Mouse (Mus musculus) activated CD4-positive, CD25-positive, alpha-beta regulatory T cell, adult 4 months (primary cell): Measurements from ENCODE around the gene Krt8. TPM values are rescaled to one million over a fixed set of nuclear protein-coding genes. Genes with fewer than 3 reads are reported as not detected.
A peak's percentile ranks its signal among the peaks of the same experiment; 100 is the strongest.
"Not testable (repeated sequence)": the region's sequence is repeated elsewhere in the genome, so short reads cannot be mapped to it uniquely, and the experiment has no call there.

Source experiments
- ATAC-seq: one replicate; pipeline ENCODE4 v1.8.0; 2017
- polyA plus RNA-seq, 2 experiments: library from polyadenylated mRNA; unstranded; fragments of 100-300 nt; shearing (Covaris generic); gene quantifications; one replicate each; pipeline ENCODE4 v1.2.1; 2017

Gene Krt8
- polyA plus RNA-seq, 2 experiments from 2014 or later: not detected

DNA sequence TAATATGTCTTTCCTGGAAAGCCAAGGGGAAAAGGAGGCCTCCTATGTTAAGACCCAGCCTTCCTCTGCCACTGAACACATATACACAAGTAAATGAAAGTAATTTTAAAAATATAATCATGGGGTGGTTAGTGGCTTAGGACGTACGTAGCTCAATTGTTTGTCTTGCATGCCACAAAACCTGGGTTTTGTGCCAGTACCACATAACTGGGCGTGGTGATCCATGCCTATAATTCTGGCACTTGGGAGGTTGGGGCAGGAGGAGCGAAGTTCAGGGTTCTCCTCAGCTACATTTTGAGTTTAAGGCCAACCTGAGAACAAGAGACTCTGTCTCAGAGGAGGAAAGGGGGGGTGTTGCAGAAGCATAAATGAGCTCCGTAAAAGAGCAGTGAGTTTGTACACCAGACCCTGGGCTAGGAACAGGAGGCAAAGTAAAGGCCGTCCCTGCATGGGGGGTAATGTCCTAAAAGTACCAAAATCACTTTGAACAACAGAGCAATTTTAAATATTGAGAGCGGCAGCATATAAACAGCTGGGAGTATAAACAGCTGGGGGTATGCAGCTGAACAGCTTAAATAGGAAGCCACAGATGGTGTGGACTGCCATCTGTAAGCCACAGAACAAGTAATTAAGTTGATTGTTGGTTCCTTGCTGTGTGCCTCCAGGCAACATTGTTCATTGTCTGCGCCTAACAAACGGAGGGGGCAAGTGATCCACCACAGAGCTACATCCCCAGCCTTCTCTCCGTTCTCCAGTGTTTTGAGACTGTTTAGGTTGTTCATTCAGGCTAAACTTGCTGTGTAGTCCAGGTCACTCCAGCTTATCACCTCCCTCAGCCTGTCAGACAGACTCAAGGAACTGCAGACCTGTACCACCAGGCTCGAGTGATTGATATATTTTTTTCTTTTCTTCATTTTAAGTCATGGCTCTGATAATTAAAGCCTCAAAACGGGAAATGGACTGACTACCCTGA, 3.1 kb upstream of the Krt8 start:
- ATAC-seq: no peak

DNA sequence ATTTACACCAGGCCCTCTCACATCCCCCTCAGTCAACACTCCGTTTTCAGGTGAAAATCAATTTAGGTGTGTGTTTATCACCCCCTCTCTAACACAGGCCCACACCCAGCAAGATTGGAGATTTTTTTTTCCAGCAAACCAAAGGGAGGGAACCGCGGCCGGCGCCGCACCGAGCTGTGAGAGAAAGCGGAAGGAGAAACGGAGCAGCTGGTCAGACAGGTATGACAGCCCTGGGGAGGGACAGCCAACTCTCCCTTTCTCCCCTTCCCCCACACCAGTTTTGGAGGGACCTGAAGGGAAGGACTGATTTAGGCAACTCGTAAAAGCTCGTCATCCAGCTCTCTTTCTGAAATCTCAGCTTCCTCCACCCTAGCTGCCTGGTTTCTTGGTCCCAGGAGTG, 2.0 kb upstream of the Krt8 start:
- no peak for ATAC-seq

DNA sequence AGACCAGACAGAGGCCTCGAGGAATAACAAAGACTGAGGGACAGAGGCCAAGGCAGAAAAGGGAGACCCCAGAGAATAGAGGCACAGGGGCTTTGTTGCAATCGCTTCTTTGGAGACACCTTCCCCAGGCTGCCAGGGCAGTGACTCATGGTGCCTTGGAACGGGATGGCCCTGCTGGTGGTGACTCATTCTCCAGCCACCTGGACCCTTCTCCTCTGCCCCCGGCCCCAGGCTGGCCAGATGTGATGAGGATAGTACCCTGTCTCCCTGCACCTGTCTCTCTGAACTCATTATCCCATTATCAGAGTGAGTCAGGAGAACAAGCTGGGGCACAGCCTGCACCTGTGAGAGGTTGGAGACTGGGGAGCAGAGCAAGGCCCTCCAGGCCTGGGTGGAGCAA, 1.0 kb upstream of the Krt8 start:
- no peak for ATAC-seq

DNA sequence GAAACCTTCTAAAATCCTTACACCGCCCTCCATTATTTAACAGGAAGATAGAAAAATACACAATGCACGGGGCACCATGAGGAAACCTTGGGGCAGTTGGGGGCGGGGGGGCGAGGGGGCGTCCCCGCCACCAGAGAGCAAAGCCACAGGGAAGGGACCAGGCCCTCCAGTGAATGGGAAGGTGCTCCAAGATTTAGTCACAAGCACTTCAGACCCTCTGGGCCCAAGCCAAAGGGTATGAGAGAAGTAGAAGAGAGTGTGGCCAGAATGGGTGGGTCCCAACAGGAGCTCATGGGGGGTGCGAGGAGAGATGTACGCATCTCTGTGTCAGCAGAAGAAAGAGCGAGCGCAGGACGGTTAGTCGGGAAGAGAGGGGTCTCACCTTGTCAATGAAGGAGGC, 766 bp downstream of the Krt8 start:
- no peak for ATAC-seq

DNA sequence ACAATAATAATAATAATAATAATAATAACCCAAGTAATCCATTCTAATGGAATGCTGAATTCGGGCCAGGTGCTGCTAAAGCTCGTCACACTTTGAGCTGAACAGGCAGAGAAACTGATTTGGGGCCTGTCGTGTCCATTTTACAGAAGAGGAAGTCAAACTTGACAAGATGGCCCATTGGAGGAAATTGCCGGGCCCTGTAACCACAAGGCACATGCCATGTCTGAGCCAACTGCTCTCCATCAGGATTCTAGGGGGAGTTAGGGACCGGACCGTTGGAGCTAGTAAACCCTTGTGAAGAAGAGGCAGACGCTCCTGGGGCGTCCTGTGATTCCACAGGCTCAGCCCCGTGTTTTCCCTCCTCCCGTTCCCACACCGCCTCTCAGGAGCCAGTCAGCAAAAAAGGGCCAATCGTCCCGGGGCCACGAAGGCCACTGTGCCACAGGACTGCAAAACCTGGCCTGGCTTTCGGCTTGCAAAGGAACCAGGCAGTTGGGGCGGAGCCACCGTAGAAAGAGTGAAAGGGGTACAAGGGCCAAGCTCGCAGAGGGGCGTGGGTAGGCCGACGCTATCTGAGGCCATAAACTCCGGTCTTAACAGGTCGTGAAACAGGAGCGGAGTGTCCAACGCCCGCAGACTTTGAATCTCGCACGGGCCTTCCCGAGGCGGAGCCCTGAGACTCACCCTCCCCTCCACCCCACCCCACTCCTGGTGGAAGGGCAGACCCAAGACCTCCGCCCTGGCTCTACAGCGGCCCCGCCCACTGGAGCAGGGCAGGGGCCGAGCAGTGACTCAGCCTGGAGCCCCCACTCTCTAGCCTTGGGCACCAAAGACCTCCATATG, 1.4 kb downstream of the Krt8 start:
- ATAC-seq: no peak

DNA sequence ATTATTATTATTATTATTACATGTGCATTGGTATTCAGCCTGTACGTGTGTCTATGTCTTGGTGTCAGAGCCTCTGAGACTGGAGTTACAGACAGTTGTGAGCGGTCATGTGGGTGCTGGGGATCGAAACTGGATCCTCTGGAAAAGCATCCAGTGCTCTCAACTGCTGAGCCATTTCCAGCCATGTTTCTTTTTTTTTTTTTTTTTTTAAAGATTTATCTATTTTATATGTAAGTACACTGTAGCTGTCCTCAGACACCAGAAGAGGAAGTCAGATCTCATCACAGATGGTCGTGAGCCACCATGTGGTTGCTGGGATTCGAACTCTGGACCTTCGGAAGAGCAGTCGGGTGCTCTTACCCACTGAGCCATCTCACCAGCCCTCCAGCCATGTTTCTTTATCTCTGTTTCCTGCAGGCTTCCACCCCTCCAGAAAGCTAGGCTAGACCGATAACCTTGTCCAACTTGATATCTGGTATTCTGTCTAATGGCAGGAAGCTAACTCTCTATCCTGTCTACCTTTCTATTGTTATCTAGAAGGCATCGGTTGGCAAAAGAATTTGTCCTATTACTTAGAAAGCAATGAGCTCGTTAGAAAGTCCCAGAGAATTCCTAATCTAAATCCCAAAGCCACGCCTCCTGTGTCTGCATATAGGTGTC, 4.5 kb downstream of the Krt8 start:
- ATAC-seq: no peak

DNA sequence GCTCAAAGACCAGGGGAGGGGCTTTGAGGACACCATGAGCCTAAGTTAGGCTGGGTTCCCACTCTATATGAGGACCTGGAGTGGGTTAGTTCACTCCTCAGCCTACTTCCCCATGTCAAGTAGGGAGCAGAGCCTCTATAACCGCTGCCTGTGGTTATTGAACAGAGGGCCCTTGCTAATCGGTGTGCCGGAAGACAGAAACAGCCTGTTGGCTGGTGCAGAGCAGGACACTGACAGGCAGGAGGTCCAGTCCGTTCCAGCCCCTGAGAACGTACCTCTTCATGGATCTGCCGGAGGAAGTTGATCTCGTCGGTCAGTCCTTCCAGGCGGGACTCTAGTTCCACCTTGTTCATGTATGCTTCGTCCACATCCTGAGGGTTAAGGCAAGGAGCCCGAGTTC, 5.1 kb downstream of the Krt8 start:
- ATAC-seq: no peak

DNA sequence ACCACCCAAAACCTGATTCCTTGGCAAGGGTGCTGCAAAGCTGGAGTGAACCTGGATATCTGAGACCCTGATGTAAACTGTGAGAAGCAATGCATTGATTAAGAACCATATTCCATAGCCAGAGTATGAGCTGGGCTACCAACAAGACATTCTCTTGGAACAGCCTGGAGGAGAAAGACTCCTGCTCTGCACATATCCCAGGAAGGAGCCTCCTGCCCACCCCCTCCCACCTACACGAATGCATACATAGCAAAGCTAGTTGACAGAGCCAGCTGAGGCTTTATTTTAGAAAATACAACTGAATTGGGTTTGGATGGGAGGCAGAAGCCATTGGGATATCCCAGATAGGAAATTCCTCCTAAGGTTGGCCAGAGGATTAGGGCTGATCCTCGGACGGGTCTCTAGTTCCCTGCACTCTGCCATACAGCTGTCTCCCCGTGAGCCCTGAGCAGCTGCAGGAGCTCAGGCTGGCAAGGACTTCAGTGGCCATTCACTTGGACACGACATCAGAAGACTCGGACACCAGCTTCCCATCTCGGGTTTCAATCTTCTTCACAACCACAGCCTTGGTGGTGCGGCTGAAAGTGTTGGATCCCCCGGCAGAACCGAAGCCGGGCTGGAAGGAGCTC, 7.7 kb downstream of the Krt8 start:
- ATAC-seq: not testable (repeated sequence)

DNA sequence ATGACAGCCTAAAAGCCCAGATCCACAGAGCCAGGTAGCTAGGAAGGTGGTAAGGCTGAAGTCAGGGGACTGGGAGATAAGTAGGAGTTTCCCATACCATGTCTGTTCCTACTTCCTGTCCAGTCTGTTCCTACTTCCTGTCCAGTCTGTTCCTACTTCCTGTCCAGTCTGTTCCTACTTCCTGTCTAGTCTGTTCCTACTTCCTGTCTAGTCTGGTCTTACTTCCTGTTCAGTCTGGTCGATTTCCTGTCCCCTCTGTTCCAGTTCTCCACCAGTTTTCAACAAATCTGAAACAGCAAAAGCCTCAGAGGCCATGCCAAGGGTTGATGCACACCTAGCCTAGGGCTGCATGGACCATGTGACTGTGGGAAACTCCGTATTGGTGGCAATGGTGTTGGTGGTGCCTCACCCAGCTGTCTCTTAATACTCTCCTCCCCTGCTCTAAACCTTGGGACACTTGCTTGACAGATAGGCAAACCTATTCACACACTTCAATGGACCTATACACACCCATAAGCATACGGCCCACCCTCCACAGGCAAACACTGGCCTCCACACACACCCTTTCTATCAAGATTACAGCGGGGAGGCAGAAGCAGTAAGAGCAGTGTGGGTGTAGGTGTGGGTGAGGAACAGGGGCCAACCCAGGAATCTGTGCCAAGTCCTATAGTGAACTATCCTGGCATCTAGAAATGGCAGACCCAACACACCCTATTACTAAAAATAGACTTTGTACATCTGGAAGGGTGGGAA, 8.6 kb downstream of the Krt8 start:
- no peak for ATAC-seq

DNA sequence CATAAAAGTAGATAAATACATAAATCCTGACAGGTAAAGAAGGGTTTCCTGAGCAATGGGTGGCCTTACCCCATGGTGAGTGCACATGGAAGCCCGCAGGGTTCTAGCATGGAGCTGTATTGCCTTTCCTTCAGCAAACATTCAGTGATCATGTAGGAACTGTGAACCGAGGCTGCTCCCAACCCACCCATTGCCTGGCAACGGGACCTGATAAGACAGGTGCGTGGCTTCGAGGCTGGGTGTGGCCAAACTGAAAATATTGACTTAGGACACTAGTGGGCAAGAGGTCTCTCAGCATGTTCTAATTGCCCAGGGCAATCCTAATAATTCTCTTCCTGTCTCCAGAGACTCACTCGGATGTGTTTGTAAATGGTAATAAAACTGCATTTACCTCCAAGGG, 9.9 kb downstream of the Krt8 start:
- no peak for ATAC-seq

DNA sequence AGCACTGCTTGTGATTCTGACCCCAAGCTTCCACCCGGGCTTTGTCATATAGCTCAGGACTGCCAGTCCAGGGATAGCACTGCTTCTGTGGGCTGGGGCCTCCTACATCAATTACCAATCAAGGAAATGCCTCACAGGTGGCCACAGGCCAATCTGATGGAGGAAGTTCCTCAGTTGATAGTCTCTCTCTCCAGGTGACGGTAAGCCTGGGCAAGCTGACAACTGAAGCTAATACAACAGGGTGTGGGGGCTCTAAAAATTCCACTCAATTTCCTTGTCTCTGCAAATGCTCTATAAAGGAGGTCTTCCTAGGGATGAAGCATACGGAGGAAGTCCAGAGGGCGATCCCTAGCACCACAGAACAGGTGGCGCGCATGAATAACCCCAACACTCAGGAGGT, 13.3 kb downstream of the Krt8 start:
- ATAC-seq: no peak

DNA sequence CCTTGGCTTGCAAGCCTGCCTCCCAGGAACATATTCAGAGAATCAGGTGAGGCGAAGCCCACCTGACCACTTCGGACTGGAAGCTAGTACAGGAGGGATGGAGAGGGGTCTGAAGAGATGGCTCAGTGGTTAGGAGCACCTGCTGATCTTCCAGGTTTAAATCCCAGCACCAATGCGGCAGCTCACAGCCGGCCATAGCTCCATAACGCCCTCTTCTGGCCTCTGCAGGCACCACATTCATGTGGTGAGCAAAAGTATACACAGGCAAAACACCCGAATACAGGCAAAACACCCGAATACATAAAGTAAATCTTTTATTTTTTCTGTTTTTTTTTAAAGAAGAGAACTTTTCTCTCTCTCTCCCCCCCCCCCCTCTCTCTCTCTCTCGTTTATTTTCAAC, 15.6 kb downstream of the Krt8 start:
- ATAC-seq: no peak

DNA sequence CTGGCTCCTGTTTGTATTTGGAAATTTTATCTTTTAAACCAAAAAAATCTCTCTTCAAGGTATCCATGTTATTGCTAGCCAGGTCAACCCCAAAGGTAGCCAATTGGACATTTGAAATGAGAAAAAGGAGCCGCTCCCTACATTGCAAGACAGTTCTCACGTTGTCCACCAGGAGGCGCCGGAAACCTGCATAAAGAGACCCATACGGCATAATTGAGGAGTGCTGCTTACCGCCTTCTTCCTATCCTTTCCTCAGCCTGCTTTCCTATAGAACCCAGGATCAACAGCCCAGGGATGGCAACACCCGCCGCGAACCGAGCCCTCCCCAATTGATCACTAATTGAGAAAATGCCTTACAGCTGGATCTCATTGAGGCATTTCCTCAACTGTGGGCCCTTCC, 16.2 kb downstream of the Krt8 start:
- peak; percentile 50 for ATAC-seq

DNA sequence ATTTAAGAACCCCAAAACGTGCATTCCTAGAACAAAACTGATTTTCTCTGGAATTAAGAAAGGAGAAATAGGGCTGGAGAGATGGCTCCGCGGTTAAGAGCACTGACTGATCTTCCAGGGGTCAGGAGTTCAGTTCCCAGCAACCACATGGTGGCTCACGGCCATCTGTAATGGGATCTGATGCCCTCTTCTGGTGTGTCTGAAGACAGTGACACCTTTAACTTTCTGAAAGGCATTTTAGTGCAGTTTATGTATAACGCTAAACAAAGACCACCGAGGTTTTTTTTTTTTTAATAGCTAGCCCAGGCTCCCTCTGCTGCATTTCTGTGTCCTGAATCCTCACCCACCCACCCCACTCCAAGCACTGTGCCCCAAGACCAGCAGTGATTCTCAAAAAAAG, 19.5 kb downstream of the Krt8 start:
- no peak for ATAC-seq

DNA sequence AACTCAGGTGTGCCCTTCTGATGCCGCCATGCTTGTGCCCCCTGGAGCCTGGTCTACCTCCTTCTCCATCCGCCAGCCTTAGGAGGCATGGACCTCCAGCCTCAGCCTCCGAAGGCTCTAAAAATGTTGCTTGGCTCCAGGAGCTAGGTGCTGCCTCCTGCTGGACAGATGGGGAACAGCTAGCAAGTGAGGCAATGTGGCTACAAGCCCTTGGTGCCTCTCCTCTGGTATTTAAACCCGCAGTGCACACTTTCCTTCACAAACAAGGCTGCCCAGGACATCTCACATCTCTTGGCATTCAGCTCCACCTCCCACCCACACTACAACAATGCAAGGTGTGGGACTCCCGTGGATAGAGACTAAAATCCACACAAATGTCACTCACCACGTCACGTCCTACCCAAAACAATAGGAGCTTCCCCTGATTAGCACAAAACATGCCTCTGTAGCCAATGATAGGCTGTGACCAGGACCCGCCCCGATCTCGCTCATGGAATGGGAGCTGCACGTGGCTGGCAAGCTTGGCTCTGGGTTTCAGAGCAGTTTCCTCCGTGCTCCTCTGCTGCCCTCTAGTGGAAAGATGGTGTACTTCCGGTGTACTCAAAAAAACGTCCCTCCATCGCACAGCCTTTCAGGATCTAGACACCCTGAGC, 20.2 kb downstream of the Krt8 start:
- peak; percentile 74 for ATAC-seq

DNA sequence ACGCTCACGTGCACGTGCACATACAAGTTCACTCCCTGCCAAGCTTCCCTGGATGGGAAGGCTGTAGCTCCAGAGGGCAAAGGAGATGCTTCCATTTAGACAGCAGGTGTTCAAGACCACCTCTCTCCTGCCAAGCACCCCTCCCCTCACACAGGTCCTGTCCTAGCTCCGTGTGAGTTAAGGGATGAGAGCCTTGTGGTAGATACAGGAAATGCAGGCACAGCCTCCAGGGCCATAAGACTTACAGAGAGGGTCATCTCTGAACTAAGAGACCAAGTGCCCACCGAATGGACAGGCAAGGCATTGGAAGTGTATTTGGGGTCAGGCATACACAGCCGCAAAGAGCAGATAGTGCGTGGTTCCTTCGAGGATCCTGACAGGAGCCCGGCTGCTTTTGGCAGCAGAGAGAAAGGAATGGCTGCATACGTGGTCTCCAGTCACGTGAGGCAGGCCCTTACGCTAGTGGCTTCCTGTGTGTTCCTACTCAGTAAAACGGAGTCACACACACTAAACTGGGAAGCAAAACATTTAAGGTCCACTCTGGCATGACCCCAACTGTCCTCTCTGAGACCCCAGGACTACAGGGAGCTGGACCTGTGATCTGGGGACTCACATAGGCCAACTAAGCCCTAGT, 20.9 kb downstream of the Krt8 start:
- ATAC-seq: no peak

DNA sequence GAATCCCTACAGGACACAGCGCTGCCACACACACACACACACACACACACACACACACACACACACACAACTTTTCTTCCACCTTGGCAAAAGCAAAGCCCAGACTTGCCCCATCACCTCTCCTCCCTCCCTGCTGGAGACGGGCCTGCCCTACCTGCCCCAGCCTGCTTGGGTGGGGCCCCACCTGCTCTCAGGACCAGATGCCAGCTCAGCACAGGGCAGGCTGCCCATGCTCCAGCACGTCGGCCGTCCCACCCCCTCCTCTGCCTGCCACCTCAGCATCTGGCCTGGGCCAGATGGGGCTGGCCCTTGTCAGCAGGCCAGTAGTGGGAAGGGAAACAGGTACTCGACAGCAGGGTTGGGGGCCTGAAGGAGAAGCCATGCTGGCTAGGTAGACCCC, 23.4 kb downstream of the Krt8 start:
- ATAC-seq: no peak

DNA sequence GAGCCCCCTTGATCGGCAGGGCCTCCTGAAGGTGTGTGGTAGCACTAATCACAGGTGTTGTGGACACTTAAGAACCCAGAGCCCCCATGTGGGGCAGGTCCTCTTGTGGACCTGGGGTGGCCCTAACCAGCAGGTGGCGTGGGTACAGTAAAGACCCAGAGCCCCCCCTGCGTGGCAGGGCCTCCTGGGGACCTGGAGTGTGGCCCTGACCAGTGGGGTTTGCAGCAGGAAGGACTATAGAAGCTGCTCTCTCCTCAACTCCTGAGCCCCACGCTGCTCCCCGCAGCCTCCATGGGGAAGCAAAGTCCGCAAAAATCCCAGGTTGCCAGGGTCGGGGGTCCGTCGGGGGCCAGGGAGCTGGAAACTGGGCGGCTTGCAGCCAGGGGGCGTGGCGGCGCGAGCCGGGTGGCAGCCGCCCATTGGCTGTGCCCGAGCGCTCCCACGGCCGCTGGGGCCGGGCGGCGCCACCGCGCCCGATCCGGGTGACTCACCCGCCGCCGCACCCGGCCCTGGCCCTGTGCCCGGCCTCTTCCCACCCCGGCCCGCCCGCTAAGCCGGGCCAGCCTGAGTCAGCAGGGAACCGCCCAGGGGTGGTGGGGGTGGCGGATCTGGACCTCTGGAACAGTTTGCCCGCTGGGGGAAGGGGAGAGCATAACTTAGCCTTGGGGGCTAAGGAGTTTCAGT, 27.1 kb downstream of the Krt8 start:
- ATAC-seq: peak; percentile 67

DNA sequence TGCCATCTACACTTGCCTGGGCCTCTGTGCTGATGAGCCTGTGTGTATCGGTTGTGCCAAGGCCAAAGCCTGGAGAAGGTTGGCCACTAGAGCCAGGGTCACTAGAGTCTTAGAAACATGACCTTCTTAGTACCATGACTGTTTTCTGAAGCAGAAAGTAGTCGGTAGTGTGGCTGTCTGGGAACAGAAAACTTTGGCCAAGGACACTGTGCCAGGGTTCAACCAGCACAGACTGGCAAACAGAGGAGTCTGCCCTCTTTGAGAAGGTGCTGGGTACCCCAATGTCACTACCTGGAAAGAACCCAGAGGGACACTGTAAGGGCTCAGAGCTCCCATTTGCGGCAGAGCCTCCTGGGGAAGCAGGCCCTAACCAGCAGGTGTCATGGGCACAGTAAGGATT, 27.6 kb downstream of the Krt8 start:
- ATAC-seq: no peak

DNA sequence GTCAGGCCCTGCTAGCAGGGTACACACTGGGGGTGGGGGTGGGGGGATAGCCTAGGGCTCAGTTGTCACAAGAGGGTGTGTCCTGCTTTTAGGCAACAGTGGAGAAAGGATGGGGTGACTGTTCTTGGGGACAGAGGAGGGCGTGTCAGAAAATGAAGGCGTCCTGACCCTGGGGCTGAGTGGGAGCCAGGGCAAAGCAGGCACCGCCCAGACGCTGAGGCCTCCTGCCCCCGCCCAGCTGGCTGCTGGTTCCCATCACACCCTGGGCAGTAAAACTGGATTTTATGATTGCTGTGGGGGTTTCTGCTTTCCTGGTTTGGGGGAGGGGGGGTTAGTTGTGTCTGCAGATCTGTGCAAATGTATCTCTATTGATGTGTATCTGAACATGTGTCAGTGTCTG, 28.3 kb downstream of the Krt8 start:
- ATAC-seq: no peak
